Mouse (Mus musculus): ENCODE data around the gene Mmel1. TPM values are rescaled to one million over a fixed set of nuclear protein-coding genes. Genes with fewer than 3 reads are reported as not detected.

Gene Mmel1
- polyA plus RNA-seq, 1 experiment from 2014 or later: 0.13 TPM

- TF ChIP-seq CTCF (IDR thresholded peaks at IDR 0.05; ENCODE audit: low read depth): no peak
- Histone ChIP-seq H3K9ac (peak overlapping the region; percentile 69), H3K36me3 (ENCODE audit: insufficient read depth) (no peaks in the 10 kb centered on the region), H3K27ac (ENCODE audit: low read depth) (no peak overlapping the region), H3K4me1 (ENCODE audit: insufficient read depth) (peaks cover 12% of the 10 kb centered on the region), H3K4me3 (ENCODE audit: low read depth, low read length) (peak overlapping the region; percentile 55), H3K9me3 (ENCODE audit: low read depth, low read length) (no peaks in the 10 kb centered on the region), H3K4me2 (peak overlapping the region; percentile 97), H3K27me3 (ENCODE audit: insufficient read depth, low read length) (no peaks in the 10 kb centered on the region)
- WGBS: 64% methylated on average over 6 of the region's 6 CpGs
- ATAC-seq (ENCODE audit: insufficient read depth): no peak
- DNase-seq: no peak
These were observed 28.5 kb downstream of the Mmel1 start for GRCm38 (mm10) chr4:154897676-154898465.

GRCm38 (mm10) chr4:154898506-154899446 lies 29.4 kb downstream of the Mmel1 start, which contains the start of gene Fam213b:
Fam213b (minus strand) TSS chr4:154899135.
- no peak within 1 kb of the TSS; the same call in 1 of the 2 replicates for H3K27ac ChIP-seq (ENCODE audit: low read depth)
- peak within 1 kb of the TSS; percentile 97 for H3K4me2 ChIP-seq
- no peak; the same call in 1 of the 2 replicates for TF ChIP-seq CTCF (IDR thresholded peaks at IDR 0.05; ENCODE audit: low read depth)
- ATAC-seq (ENCODE audit: insufficient read depth) (peak; percentile 98), DNase-seq (peak; percentile 94)
- H3K9me3 ChIP-seq (ENCODE audit: low read depth, low read length): no peaks in the 10 kb centered on the region
- no peaks in the 10 kb centered on the region for H3K36me3 ChIP-seq (ENCODE audit: insufficient read depth)
- no peaks in the 10 kb centered on the region for H3K27me3 ChIP-seq (ENCODE audit: insufficient read depth, low read length)
- H3K4me3 ChIP-seq (ENCODE audit: low read depth, low read length): peak within 1 kb of the TSS; percentile 55
- H3K4me1 ChIP-seq (ENCODE audit: insufficient read depth): peaks cover 12% of the 10 kb centered on the region
- peak within 1 kb of the TSS; percentile 69 for H3K9ac ChIP-seq
- WGBS: 3% methylated on average over 43 of the region's 43 CpGs

GRCm38 (mm10) chr4:154902371-154902770 lies 33.0 kb downstream of the Mmel1 start:
- TF ChIP-seq CTCF (IDR thresholded peaks at IDR 0.05; ENCODE audit: low read depth): no peak
- Histone ChIP-seq H3K4me1 (ENCODE audit: insufficient read depth) (peaks cover 12% of the 10 kb centered on the region), H3K27ac (ENCODE audit: low read depth) (no peak overlapping the region), H3K4me3 (ENCODE audit: low read depth, low read length) (no peak overlapping the region), H3K27me3 (ENCODE audit: insufficient read depth, low read length) (no peaks in the 10 kb centered on the region), H3K4me2 (no peak overlapping the region), H3K9me3 (ENCODE audit: low read depth, low read length) (no peaks in the 10 kb centered on the region), H3K36me3 (ENCODE audit: insufficient read depth) (no peaks in the 10 kb centered on the region), H3K9ac (no peak overlapping the region)
- WGBS: 75% methylated on average over 2 of the region's 2 CpGs
- DNase-seq: no peak
- ATAC-seq (ENCODE audit: insufficient read depth): no peak

- ATAC-seq (ENCODE audit: insufficient read depth): peak; percentile 96
- Histone ChIP-seq H3K4me1 (ENCODE audit: insufficient read depth) (no peaks in the 10 kb centered on the region), H3K36me3 (ENCODE audit: insufficient read depth) (no peaks in the 10 kb centered on the region), H3K27ac (ENCODE audit: low read depth) (peak overlapping the region; percentile 46; the same call in 1 of the 2 replicates), H3K4me3 (ENCODE audit: low read depth, low read length) (peak overlapping the region; percentile 45), H3K4me2 (peak overlapping the region; percentile 82), H3K9me3 (ENCODE audit: low read depth, low read length) (no peaks in the 10 kb centered on the region), H3K9ac (peak overlapping the region; percentile 56), H3K27me3 (ENCODE audit: insufficient read depth, low read length) (no peaks in the 10 kb centered on the region)
- WGBS: 2% methylated on average over 16 of the region's 16 CpGs
- no peak for TF ChIP-seq CTCF (IDR thresholded peaks at IDR 0.05; ENCODE audit: low read depth)
- DNase-seq: peak; percentile 93
These were observed 35.0 kb downstream of the Mmel1 start for GRCm38 (mm10) chr4:154904185-154905071.

GRCm38 (mm10) chr4:154907833-154908232 lies 38.4 kb downstream of the Mmel1 start:
- H3K9me3 ChIP-seq (ENCODE audit: low read depth, low read length): no peaks in the 10 kb centered on the region
- H3K27ac ChIP-seq (ENCODE audit: low read depth): 0 out of 2 replicates have a peak overlapping the region, but pooled peaks have one; percentile 6
- WGBS: 32% methylated on average over 17 of the region's 17 CpGs
- no peaks in the 10 kb centered on the region for H3K27me3 ChIP-seq (ENCODE audit: insufficient read depth, low read length)
- peak overlapping the region; percentile 45 for H3K4me2 ChIP-seq
- ATAC-seq (ENCODE audit: insufficient read depth) (peak; percentile 48), DNase-seq (peak; percentile 91)
- peak; percentile 84 for TF ChIP-seq CTCF (IDR thresholded peaks at IDR 0.05; ENCODE audit: low read depth)
- no peaks in the 10 kb centered on the region for H3K4me1 ChIP-seq (ENCODE audit: insufficient read depth)
- H3K9ac ChIP-seq: peak overlapping the region; percentile 22; the same call in 1 of the 2 replicates
- H3K4me3 ChIP-seq (ENCODE audit: low read depth, low read length): no peak overlapping the region
- H3K36me3 ChIP-seq (ENCODE audit: insufficient read depth): no peaks in the 10 kb centered on the region

GRCm38 (mm10) chr4:154908490-154908889 lies 39.1 kb downstream of the Mmel1 start:
- H3K9ac ChIP-seq: no peak overlapping the region
- no peak overlapping the region for H3K4me3 ChIP-seq (ENCODE audit: low read depth, low read length)
- DNase-seq (no peak), ATAC-seq (ENCODE audit: insufficient read depth) (no peak)
- TF ChIP-seq CTCF (IDR thresholded peaks at IDR 0.05; ENCODE audit: low read depth): no peak
- H3K36me3 ChIP-seq (ENCODE audit: insufficient read depth): no peaks in the 10 kb centered on the region
- WGBS: 80% methylated on average over 5 of the region's 5 CpGs
- no peak overlapping the region for H3K4me2 ChIP-seq
- no peaks in the 10 kb centered on the region for H3K4me1 ChIP-seq (ENCODE audit: insufficient read depth)
- no peaks in the 10 kb centered on the region for H3K9me3 ChIP-seq (ENCODE audit: low read depth, low read length)
- H3K27ac ChIP-seq (ENCODE audit: low read depth): no peak overlapping the region
- no peaks in the 10 kb centered on the region for H3K27me3 ChIP-seq (ENCODE audit: insufficient read depth, low read length)

Data from lung, embryonic 14.5 days (tissue).